Mouse (Mus musculus): ENCODE data around the gene Birc3.
"Not testable (repeated sequence)": the region's sequence is repeated elsewhere in the genome, so short reads cannot be mapped to it uniquely, and the experiment has no call there.

Gene Birc3

GRCm38 (mm10) chr9:7872775-7873439 lies at the start of gene Birc3:
Birc3 (minus strand) TSS chr9:7873186.
- DNase-seq (ENCODE audit: low spot score in 2 of 2), result peak; percentile 5 to 13

GRCm38 (mm10) chr9:7914925-7915324 lies 41.9 kb upstream of the Birc3 start:
- no peak for DNase-seq (ENCODE audit: low spot score in 2 of 2)

DNA sequence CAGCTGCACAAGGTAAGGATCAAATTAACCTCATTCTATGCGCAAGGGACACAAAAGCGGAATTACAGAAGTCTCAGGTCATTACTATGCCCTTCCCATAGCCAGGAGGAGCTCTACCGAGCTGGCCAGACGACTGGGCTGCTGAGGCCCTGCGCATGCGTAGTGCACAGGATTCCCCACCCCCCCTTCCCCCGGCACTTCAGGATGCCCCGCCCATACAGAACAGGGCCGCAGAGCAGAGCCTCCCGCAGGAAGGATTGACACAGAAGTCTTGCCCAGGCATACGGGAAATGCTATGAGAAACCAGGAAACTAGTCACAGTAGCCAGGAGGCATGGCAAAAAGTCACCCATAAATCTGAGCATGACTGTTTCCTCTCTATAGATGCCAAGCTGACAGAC lies 41.5 kb upstream of the Birc3 start:
- no peak for DNase-seq (ENCODE audit: low spot score in 2 of 2)

- DNase-seq (ENCODE audit: low spot score in 2 of 2), result no peak
Measured at GRCm38 (mm10) chr9:7913953-7914352, 41.0 kb upstream of the Birc3 start.

GRCm38 (mm10) chr9:7907351-7907985 lies 34.5 kb upstream of the Birc3 start:
- no peak for DNase-seq (ENCODE audit: low spot score in 2 of 2)

GRCm38 (mm10) chr9:7906564-7906963 lies 33.6 kb upstream of the Birc3 start:
- no peak for DNase-seq (ENCODE audit: low spot score in 2 of 2)

GRCm38 (mm10) chr9:7903825-7904224 lies 30.8 kb upstream of the Birc3 start:
- no peak for DNase-seq (ENCODE audit: low spot score in 2 of 2)

- no peak for DNase-seq (ENCODE audit: low spot score in 2 of 2)
Measured at GRCm38 (mm10) chr9:7903262-7903661, 30.3 kb upstream of the Birc3 start.

GRCm38 (mm10) chr9:7902311-7902710 lies 29.3 kb upstream of the Birc3 start:
- no peak for DNase-seq (ENCODE audit: low spot score in 2 of 2)

DNA sequence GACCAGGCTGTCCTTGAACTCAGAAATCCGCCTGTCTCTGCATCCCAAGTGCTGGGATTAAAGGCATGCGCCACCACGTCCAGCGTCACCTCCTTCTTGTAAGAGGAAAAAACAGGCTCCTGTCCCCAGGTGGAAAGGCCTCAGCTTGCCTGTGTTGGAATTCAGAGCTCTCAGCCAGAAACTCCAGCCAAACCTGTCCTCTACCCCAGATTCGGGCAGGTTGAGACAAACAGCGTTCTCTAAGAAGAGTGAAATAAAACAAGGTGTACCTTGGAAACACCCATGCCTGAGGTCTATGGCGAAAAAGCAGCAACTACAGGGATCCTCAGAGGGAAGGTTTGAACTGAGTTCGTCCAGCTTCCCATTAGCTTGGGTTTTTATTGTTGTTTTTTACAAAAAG lies 28.0 kb upstream of the Birc3 start:
- no peak for DNase-seq (ENCODE audit: low spot score in 2 of 2)

GRCm38 (mm10) chr9:7897502-7897901 lies 24.5 kb upstream of the Birc3 start:
- peak; percentile 40 for DNase-seq (ENCODE audit: low spot score in 2 of 2)

DNA sequence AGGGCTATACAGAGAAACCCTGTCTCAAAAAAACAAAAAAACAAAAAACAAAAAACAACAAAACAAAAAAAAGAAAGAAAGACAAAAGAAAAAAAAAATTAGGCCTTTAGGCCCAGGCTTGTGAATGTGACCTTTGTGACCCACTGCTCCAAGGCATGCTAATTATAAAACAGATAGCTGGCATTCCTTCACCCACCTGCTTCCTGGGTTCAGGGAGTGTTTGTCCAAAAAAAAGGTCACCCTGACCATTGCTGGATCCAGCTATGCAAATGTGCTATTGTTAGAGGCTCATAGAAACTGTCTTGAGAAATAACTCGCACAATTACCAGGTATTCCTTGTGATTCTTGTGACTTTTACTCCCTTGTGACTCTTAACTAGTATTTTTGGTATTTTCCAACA lies 18.8 kb upstream of the Birc3 start:
- not testable (repeated sequence) for DNase-seq (ENCODE audit: low spot score in 2 of 2)

DNA sequence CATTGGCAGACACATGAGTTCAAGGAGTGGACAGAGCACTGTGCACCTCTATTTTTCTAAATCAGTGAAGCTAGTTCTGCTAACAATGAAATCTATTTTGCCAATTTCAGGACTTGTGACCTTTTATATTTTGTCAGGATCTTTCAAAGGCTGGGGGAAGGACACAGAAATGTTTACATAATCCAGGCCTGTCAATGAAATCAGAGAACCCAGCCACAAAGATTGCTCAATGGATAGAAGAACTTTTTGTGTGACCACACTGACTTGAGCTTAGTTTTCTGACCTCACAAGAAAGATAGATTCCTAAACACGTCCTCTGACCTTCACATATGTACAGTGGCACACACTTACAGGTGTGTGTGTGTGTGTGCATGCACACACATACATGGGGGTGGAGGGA lies 18.2 kb upstream of the Birc3 start:
- no peak for DNase-seq (ENCODE audit: low spot score in 2 of 2)

DNA sequence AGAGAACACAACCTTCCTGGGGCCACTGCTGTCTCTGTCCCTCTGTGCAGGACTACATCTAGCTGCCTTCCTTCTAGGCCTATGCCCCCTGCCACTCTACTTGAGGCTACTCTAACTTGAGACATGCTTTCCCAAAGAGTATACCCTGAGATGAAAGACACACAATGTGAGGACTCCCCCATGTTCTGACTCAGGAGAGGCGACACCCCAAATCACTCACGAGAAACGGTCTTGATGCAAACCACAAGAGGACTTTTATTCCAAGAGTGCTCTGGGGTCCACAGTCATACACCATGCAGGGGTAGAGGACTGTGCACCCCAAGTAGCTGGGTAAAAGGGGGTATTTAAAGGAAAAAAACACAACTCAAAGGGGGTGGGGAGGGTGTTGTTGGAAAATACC lies 11.4 kb upstream of the Birc3 start:
- DNase-seq (ENCODE audit: low spot score in 2 of 2), result no peak

GRCm38 (mm10) chr9:7882304-7882865 lies 9.4 kb upstream of the Birc3 start:
- DNase-seq (ENCODE audit: low spot score in 2 of 2), result no peak

DNA sequence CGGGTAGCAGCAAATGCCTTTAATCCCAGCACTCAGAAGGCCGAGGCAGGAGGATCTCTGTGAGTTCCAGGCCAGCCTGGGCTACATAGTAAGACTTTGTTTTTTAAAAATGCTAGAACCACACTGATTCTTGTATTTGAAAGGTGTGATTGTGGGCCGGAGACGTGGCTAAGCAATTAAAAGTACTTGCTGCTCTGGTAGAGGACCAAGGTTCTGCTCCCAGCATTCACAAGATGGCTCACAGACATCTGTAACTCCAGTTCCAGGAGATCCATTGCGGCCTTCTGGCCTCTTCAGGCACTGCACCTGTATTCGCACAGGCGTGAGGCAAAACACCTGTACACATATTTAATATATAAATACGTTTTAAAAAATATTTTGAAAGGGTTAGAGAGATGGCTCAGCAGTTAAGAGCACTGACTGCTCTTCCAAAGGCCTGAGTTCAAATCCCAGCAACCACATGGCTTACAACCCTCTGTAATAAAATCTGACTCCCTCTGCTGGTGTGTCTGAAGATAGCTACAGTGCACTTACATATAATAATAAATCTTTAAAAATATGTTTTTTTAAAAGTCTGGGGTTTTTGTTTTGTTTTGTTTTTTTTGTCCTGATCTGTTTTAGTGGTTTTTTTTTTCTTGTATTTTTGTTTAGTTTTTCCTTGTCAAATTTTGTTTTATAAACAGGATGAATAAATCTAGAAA lies 675 bp upstream of the Birc3 start:
- no peak for DNase-seq (ENCODE audit: low spot score in 2 of 2)

GRCm38 (mm10) chr9:7872044-7872774 lies 777 bp downstream of the Birc3 start:
- DNase-seq (ENCODE audit: low spot score in 2 of 2), result no peak

DNA sequence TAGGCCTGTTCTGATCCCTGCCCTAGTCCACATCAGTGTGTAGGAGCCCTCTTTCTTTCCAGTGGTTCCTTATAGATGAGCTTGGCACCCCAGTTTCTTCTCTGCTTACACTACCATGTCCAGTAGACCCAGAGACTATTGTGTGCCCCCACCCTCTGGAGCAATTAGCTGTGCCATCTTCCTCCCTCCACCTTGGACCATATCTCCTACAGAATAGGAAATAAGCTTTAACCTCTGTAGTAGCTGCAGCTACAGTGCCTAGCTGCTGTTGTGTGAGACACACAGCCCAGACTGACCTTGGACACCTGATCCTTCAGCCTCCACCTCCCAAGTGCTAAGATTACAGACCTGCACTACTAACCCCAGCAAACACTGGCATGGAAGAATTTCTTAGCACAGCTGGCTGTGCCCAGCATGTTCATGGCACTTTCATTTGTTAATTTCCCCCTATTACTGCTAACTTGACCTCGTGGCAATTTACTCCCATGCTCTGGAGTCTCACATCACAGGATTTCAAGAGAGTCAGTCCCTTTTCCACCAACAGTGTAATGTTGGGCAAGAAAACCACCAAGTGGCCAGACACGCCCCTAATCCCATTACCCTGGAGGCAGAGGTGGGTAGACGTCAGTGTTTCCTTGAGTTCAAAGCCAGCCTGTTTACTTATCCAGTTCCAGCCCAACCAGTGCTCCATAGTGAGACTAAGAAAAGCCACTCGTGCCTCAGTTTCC lies 1.5 kb downstream of the Birc3 start:
- no peak for DNase-seq (ENCODE audit: low spot score in 2 of 2)

- no peak for DNase-seq (ENCODE audit: low spot score in 2 of 2)
Measured at GRCm38 (mm10) chr9:7870556-7871315, 2.2 kb downstream of the Birc3 start.

DNA sequence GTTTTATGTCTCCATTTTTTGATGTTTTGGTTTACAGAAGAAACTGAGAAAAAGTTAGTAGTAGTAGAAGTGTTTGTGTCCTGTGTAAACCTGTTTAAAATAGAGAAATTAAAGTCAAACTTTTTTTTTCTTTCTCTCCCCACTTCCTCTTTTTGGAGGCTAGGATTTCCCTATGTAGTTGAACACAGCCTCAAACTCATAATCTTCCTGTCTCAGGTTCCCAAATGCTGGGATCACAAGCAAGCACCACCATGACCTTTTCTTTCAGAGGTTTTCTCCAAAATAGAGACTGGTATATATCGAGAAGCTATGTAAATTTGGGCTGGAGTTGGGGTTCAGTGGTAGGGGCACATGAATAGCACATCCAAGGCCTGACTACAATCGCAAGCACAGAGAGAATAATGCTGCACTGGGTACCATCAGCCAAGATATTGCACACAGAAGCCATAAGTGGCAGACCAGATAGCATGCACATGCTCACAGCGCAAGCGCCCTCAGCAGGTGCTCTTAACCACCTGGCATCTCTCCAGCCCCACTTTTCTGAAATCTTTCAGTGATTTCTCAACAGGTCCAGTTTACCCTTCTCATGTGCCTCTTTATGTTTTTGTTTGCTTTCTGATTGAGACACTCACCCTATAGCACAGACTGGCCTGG lies 4.0 kb downstream of the Birc3 start:
- DNase-seq (ENCODE audit: low spot score in 2 of 2), result no peak

Data from frontal cortex, postnatal 25 days (tissue).